Mouse (Mus musculus): ENCODE data around the gene Cdc42ep5. TPM values are rescaled to one million over a fixed set of nuclear protein-coding genes. Genes with fewer than 3 reads are reported as not detected.

The Cdc42ep5 gene
- total RNA-seq, 2 experiments from 2014 or later, result 1.1 to 1.8 TPM

Other genes starting within 250 kb of the Cdc42ep5 start
- gene Lilra6, start 249.4 kb downstream of the Cdc42ep5 start, total RNA-seq (2021), result not detected
- 1 to 10 TPM; 6.5 to 7.8 TPM for gene Lair1, start 101.7 kb downstream of the Cdc42ep5 start, total RNA-seq (2021)
- 100 to 1,000 TPM; 758 to 767 TPM for gene Ttyh1, start 45.5 kb downstream of the Cdc42ep5 start, total RNA-seq (2021)
- 100 to 1,000 TPM in 1 of 2 experiments, 10 to 100 TPM in 1; 95.5 to 201 TPM for gene Leng8, start 27.8 kb downstream of the Cdc42ep5 start, total RNA-seq (2021)
- 1 to 10 TPM; 5.5 to 8.4 TPM for gene Leng9, start 14.5 kb downstream of the Cdc42ep5 start, total RNA-seq (2021)
- gene Lilra5, start 72.9 kb upstream of the Cdc42ep5 start, total RNA-seq (2021), result not detected
- gene Ncr1, start 172.9 kb upstream of the Cdc42ep5 start, total RNA-seq (2021), result not detected
- not detected for gene Gp6, start 232.9 kb upstream of the Cdc42ep5 start, total RNA-seq (2021)